Mouse (Mus musculus): ENCODE results near the gene Zfp383. TPM values are rescaled to one million over a fixed set of nuclear protein-coding genes. Genes with fewer than 3 reads are reported as not detected.

Zfp383 gene
- polyA plus RNA-seq, 1 experiment: not detected

- H3K27ac ChIP-seq (ENCODE audit: insufficient read depth, low read depth, low read length): no peak overlapping the region
- no peaks in the 10 kb centered on the region for H3K4me1 ChIP-seq (ENCODE audit: control insufficient read depth, insufficient read depth, low read length)
- no peak for TF ChIP-seq CTCF (IDR thresholded peaks at IDR 0.05; ENCODE audit: insufficient read depth, low read depth, low read length)
- H3K4me3 ChIP-seq (ENCODE audit: insufficient read depth, low read depth, low read length): no peak overlapping the region
- 98% methylated on average over 4 of the region's 4 CpGs for WGBS
Measured at GRCm38 (mm10) chr7:29892756-29893155, 15.3 kb upstream of the Zfp383 start.

DNA sequence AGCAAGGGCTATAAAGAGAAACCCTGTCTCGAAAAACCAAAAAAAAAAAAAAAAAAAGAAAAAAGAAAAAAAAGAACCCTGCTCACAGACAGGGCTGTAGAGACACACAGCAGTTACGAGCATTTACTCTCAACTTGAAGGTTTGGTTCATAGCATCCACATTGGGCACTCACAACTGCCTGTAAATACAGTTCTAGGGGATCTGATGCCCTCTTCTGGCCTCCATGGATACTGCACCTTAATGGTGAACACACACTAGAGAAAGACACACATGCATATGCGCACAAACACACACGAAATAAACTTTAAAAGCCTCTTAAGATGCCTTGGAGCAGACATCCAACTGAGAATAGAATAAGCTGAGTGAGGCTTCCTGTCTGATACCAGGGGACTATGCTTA, 9.7 kb upstream of the Zfp383 start:
- H3K4me1 ChIP-seq (ENCODE audit: control insufficient read depth, insufficient read depth, low read length): no peaks in the 10 kb centered on the region
- H3K27ac ChIP-seq (ENCODE audit: insufficient read depth, low read depth, low read length): no peak overlapping the region
- no peak for TF ChIP-seq CTCF (IDR thresholded peaks at IDR 0.05; ENCODE audit: insufficient read depth, low read depth, low read length)
- TF ChIP-seq POLR2A (IDR thresholded peaks at IDR 0.05; ENCODE audit: insufficient read depth, low read depth, low read length): no peak
- WGBS: 95% methylated on average over 4 of the region's 4 CpGs
- no peak overlapping the region for H3K4me3 ChIP-seq (ENCODE audit: insufficient read depth, low read depth, low read length)

- H3K27ac ChIP-seq (ENCODE audit: insufficient read depth, low read depth, low read length): no peak overlapping the region
- TF ChIP-seq CTCF (IDR thresholded peaks at IDR 0.05; ENCODE audit: insufficient read depth, low read depth, low read length) (no peak), POLR2A (IDR thresholded peaks at IDR 0.05; ENCODE audit: insufficient read depth, low read depth, low read length) (no peak)
- 96% methylated on average over 4 of the region's 4 CpGs for WGBS
- H3K4me1 ChIP-seq (ENCODE audit: control insufficient read depth, insufficient read depth, low read length): no peaks in the 10 kb centered on the region
- H3K4me3 ChIP-seq (ENCODE audit: insufficient read depth, low read depth, low read length): no peak overlapping the region
Measured at GRCm38 (mm10) chr7:29904101-29904500, 3.9 kb upstream of the Zfp383 start.

DNA sequence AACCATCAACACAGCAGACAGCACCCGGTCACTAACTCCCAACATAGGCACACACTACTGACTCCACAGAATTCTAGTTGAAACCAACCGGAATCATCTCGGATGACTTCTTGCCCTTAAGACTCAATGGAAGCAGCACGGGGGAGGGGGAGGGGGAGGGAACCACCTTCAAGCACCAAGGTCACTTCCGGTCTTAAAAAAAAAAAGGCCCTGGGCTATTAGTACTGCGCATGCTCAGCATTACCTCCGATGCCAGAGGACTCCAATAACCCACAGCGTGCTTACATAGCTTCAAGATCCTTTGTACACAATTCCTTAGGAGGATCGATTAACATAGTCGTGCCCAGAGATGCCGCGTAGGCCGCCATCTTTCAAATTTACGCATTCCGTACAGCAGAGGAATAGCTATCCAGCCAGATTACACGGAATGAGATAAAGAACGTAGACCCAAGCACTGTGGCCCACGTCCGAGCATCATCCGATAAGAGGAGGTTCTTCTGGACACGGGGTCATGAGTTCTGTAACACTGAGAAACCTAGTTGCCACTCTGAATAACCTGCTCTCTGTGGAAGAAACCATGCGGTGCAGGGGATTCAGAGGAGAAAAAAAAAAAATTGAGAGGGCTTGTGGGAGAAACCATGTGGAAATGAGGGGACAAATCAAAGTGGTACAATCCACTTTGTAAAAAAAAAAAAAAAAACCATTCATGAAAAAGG, 1.9 kb upstream of the Zfp383 start, which contains the start of gene Zfp27:
TSS of gene Zfp27 (minus strand) at position 607 of the 716 bp plus-strand sequence.
- TF ChIP-seq POLR2A (IDR thresholded peaks at IDR 0.05; ENCODE audit: insufficient read depth, low read depth, low read length) (no peak), CTCF (IDR thresholded peaks at IDR 0.05; ENCODE audit: insufficient read depth, low read depth, low read length) (no peak)
- WGBS: under 1% methylated on average over 22 of the region's 22 CpGs
- peaks cover 1% of the 10 kb centered on the region; the same call in 1 of the 2 replicates for H3K4me1 ChIP-seq (ENCODE audit: control insufficient read depth, insufficient read depth, low read length)
- peak within 1 kb of the TSS; percentile 63 for H3K4me3 ChIP-seq (ENCODE audit: insufficient read depth, low read depth, low read length)
- H3K27ac ChIP-seq (ENCODE audit: insufficient read depth, low read depth, low read length): peak within 1 kb of the TSS; percentile 97

DNA sequence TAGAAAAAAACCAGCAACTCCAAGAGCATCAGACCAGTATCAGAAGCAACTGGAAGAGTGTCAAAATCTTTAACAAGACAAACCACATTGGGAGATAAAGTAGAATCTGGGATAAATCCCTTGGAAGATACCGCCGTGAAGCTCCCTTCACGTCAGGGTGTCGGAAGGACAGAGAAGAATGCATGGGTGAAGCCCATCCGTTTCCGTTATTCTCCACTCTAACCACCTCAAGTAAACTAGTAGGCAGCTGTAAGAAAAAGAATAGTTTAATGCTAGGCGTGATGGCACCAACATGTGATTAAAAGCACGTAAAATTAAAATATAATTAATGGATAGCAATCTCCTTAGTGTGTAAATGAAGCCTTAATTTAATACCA, 1.4 kb upstream of the Zfp383 start:
- Histone ChIP-seq H3K4me3 (ENCODE audit: insufficient read depth, low read depth, low read length) (peak overlapping the region; percentile 43), H3K4me1 (ENCODE audit: control insufficient read depth, insufficient read depth, low read length) (peaks cover 3% of the 10 kb centered on the region; the same call in 1 of the 2 replicates), H3K27ac (ENCODE audit: insufficient read depth, low read depth, low read length) (peak overlapping the region; percentile 97)
- TF ChIP-seq POLR2A (IDR thresholded peaks at IDR 0.05; ENCODE audit: insufficient read depth, low read depth, low read length) (no peak), CTCF (IDR thresholded peaks at IDR 0.05; ENCODE audit: insufficient read depth, low read depth, low read length) (no peak)
- 5% methylated on average over 8 of the region's 8 CpGs for WGBS

GRCm38 (mm10) chr7:29907206-29907605, 817 bp upstream of the Zfp383 start:
- Histone ChIP-seq H3K27ac (ENCODE audit: insufficient read depth, low read depth, low read length) (peak overlapping the region; percentile 97), H3K4me1 (ENCODE audit: control insufficient read depth, insufficient read depth, low read length) (peaks cover 3% of the 10 kb centered on the region; the same call in 1 of the 2 replicates), H3K4me3 (ENCODE audit: insufficient read depth, low read depth, low read length) (no peak overlapping the region)
- 90% methylated on average over 5 of the region's 5 CpGs for WGBS
- TF ChIP-seq POLR2A (IDR thresholded peaks at IDR 0.05; ENCODE audit: insufficient read depth, low read depth, low read length): no peak
- TF ChIP-seq CTCF (IDR thresholded peaks at IDR 0.05; ENCODE audit: insufficient read depth, low read depth, low read length): no peak

DNA sequence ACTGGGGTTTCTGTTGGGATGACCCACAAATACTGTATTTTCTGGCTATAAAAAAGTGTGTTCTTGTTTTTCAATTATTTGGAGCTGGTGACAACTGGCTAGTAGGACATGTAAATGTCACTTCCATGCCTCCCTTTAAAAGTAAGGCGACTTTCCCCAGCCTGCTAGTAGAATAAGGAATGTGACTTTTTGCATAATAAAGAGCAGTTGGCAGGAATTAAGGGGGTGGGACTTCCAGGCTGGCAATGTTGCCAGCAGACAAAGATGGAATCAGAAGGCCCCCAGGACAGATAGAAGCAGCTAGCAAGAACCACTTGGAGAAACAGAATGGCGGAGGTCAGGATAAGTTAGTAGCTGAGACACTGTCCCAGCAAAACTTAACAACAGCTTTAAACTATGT, 2.2 kb downstream of the Zfp383 start:
- Histone ChIP-seq H3K27ac (ENCODE audit: insufficient read depth, low read depth, low read length) (no peak overlapping the region), H3K4me3 (ENCODE audit: insufficient read depth, low read depth, low read length) (no peak overlapping the region), H3K4me1 (ENCODE audit: control insufficient read depth, insufficient read depth, low read length) (peaks cover 3% of the 10 kb centered on the region; the same call in 1 of the 2 replicates)
- no peak for TF ChIP-seq CTCF (IDR thresholded peaks at IDR 0.05; ENCODE audit: insufficient read depth, low read depth, low read length)
- TF ChIP-seq POLR2A (IDR thresholded peaks at IDR 0.05; ENCODE audit: insufficient read depth, low read depth, low read length): no peak
- WGBS: 55% methylated on average over 2 of the region's 2 CpGs

DNA sequence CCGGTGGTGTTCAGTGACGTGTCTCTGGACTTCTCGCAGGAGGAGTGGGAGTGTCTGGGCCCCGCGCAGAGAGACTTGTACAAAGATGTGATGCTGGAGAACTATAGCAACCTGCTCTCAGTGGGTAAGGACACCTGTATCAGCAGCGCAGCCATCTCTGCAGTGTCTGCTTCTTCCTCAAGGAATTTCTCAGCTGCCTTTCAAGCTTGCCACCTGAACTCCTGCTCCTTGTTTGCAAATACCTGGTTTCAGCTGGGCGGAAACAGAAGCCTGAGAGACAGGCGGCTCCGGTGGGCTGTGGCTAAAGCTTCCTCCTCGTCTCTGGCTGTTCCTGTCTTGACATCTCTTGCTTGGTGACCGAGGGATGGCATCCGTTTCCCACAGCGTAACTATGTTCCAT, 4.1 kb downstream of the Zfp383 start:
- Histone ChIP-seq H3K4me3 (ENCODE audit: insufficient read depth, low read depth, low read length) (no peak overlapping the region), H3K4me1 (ENCODE audit: control insufficient read depth, insufficient read depth, low read length) (peaks cover 3% of the 10 kb centered on the region; the same call in 1 of the 2 replicates), H3K27ac (ENCODE audit: insufficient read depth, low read depth, low read length) (no peak overlapping the region)
- WGBS: 92% methylated on average over 13 of the region's 13 CpGs
- no peak for TF ChIP-seq POLR2A (IDR thresholded peaks at IDR 0.05; ENCODE audit: insufficient read depth, low read depth, low read length)
- no peak for TF ChIP-seq CTCF (IDR thresholded peaks at IDR 0.05; ENCODE audit: insufficient read depth, low read depth, low read length)

- WGBS: 75% methylated on average over 6 of the region's 6 CpGs
- H3K27ac ChIP-seq (ENCODE audit: insufficient read depth, low read depth, low read length): no peak overlapping the region
- TF ChIP-seq POLR2A (IDR thresholded peaks at IDR 0.05; ENCODE audit: insufficient read depth, low read depth, low read length) (no peak), CTCF (IDR thresholded peaks at IDR 0.05; ENCODE audit: insufficient read depth, low read depth, low read length) (no peak)
- H3K4me1 ChIP-seq (ENCODE audit: control insufficient read depth, insufficient read depth, low read length): peaks cover 5% of the 10 kb centered on the region; the same call in 1 of the 2 replicates
- H3K4me3 ChIP-seq (ENCODE audit: insufficient read depth, low read depth, low read length): no peak overlapping the region
Measured at GRCm38 (mm10) chr7:29917371-29918061, 9.5 kb downstream of the Zfp383 start.

Measured in olfactory bulb, adult 2 months (tissue).